Mouse (Mus musculus) 416B (cell line): ENCODE results near the gene Trip12.

Experiments
- DNase-seq: peaks from one replicate; pipeline ENCODE4 v3.0.0; 2011; ENCODE audit warnings: low read depth

Gene Trip12

DNA sequence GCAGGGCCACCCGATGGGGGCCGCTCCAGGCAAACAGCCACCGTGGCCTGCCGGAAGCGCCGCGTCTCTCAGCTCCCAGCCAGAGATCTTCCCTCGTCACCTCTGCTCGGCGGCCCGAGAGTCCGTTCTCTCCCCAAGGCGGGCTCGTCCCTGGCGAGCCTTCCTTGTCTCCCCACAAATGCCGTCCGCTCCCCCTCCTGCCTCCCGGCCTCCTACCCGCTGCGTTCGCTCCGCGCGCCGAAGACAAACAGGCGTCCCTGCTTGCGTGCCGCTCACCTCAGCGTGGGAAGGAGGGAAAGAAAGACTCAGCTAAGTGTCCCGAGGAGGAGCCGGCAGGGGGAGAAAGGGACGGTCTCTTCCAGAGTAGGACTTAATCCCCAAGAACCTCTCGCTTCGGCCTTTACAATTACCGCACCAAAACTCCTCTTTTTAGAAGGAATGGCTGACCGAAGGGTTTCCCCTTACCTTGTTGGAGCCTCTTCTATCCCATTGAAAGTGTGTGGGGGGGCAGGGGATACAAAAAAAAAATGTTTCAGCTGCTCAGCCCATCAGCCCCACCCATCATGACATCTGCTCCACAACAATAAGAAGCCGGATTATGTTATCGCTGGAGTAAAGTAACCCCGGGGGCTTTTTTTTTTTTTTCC lies at the start of gene Trip12:
Trip12 (minus strand) TSS at position 499 of the 647 bp plus-strand sequence.
- peak; percentile 54 for DNase-seq

GRCm38 (mm10) chr1:84890005-84890393 lies 49.7 kb upstream of the Trip12 start:
- no peak for DNase-seq

DNA sequence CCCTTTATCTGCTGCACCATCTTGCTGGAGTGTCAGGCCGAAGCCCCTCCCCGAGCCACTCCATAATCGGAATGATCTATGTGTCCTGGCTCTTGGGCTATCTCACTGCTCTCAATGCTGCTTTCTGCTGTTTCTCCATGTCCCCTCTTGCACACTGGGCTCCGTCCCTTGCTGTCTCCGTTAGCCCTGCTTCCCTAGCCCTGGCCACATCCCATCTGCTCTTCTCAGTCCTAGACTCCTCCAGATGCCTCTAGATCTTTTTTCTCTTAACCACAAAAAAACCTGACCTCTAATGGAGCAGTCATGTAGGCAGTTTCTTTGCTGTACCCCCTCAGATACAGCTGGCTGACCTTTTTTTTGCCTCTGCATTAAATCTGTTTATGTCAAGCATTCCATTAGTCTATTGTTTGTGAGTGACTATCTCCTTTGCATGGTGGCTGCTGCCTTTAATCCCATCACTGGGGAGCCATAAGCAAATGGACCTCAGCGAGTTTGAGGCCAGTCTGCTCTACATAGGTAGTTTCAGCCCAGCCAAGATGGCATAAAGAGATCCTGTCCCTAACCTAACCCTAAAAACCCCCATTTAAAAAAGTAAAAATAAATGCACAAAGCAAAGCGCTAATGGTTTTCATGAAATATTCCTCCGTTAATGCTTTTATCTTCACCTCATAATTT lies 49.2 kb upstream of the Trip12 start:
- no peak for DNase-seq

DNA sequence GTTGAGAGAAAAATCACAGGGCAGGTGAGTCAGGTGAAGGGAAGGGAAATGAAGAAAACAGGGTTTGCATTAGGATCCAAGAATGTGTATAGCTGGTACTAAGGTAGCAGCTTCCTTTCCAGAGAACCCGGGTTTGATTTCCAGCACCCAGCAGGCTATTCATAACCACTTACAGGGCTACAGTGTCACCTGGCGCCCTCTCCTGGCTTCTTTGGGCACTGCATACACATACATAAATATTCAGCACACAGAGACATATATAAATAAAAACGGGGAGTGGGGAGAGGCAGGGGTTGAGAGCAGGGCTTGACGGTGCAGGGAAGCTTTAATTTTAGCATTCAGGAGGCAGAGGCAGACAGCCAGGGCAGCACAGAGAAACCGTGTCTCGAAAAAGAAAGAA lies 45.6 kb upstream of the Trip12 start:
- DNase-seq = peak; percentile 22

- peak; percentile 61 for DNase-seq
Observed at GRCm38 (mm10) chr1:84885174-84885573, 44.9 kb upstream of the Trip12 start.

GRCm38 (mm10) chr1:84883889-84884288 lies 43.6 kb upstream of the Trip12 start:
- no peak for DNase-seq

DNA sequence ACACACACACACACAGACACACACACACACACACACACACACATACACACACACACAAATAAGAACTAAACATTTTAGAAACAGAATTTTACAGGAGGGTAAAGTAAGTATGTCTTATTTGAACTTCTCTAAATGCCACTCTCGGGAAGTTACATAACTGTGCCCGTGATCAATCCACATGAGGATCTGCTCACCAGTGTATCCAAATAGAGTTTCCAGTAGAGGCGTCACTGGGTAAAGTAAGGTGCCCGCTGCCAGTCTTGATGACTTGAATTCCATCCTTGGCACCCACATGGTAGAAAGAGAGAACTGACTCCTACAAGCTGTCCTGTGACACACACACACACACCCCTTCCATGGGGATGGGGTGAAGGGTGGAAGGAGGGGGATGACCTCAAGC lies 42.6 kb upstream of the Trip12 start:
- no peak for DNase-seq

DNA sequence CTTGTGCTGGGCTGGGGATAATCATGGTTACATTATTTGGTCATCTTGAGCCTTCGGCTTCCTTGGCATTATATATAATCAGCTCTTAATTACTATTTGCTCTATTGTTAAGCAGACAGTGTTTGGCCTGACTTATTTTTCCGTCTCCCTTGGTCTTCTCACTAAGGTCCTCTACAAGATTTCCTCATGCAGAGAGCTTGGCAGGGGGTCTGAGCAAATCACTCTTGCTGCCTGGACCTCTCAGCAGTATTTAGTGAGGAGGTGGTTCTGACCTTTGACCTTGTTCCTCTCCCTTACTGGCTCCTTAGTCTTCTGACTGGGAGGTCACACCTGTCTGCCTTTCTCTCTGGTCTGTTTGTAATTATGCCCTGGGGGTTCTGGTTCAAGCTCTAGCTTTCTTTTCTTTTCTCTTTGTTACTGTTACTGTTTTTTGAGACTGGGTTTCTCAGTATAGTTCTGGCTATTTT lies 41.8 kb upstream of the Trip12 start:
- no peak for DNase-seq

GRCm38 (mm10) chr1:84881248-84882065 lies 41.1 kb upstream of the Trip12 start:
- DNase-seq = peak; percentile 86

- no peak for DNase-seq
Observed at GRCm38 (mm10) chr1:84879571-84880120, 39.3 kb upstream of the Trip12 start.

DNA sequence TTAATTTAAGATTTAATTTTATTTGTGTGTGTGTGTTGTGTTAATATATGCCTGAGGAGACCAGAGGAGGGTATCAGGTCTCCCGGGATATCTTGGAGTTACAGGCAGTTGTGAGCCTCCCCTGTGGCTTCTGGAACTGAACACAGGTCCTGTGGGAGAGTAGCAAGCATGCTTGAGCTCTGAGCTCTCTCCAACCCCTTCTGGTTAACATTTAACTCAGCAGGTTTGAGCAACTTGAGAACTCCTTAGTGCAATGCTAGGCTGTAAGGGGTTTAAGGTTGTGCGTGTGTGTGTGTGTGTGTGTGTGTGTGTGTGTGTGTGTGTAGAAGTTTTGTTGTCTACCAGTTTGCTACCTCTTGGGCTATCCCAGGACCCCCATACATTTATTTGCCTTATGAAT lies 37.3 kb upstream of the Trip12 start:
- no peak for DNase-seq

DNA sequence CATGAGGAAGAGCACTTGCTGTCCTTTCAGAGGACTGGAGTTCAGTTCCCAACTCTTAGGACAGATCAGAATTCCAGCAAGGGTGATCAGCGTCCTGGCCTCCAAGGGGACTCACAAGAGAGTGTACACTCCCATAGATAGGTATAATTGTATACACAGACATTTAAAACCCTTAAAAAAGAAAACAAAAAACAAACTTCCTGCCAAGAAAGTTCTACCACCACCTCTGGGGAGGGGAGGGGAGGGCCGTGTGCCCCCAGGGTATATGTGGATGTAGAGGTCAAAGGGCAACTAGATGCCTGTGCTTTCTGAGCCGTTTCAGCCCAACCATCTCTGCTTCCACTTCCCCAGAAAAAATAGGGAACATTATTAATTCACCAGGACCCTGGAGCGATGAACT lies 32.6 kb upstream of the Trip12 start:
- no peak for DNase-seq

GRCm38 (mm10) chr1:84872105-84872504 lies 31.8 kb upstream of the Trip12 start:
- DNase-seq = no peak

GRCm38 (mm10) chr1:84871131-84871530 lies 30.8 kb upstream of the Trip12 start:
- no peak for DNase-seq

DNA sequence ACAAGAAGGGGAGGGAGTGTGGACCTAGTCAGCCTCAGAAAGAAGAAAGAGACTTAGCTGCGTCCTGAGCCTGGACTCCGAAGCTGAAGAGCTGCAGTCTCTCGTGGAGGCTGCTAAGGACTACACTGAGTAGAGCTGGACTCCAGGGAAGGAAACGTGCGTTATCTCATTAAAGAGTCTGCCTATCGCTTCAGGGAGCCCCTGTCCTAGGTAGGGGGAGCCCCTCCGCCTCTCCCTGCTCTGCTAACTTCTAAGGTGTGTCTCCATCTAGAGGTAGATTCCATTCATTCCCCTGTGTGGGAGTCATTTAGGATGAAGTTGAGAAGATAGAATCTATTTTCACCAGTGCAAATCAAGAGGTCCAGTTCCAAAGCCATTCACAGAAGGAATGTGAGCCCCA lies 29.2 kb upstream of the Trip12 start:
- no peak for DNase-seq

DNA sequence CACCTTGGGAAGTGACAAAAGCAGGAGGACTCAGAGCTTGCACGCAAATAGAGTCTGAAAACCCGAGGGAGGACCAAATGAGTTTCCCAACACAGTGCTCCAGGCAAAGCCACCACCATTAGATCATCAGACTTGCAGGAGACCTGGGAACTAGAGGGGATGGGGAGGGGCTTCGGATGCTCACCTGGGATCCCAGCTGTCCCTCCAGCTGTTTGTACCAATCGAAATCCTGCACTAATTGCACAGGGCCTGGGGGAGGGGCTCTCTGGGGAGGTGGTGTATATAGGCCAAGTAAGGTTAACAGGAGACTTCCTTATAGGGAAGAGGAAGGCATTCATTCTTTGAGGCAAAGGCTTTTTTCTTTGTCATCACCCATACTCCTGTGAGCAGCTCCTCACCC lies 28.5 kb upstream of the Trip12 start:
- no peak for DNase-seq

- DNase-seq = no peak
Observed at GRCm38 (mm10) chr1:84868311-84868710, 28.0 kb upstream of the Trip12 start.

- peak; percentile 21 for DNase-seq
Observed at GRCm38 (mm10) chr1:84866706-84867230, 26.5 kb upstream of the Trip12 start.

DNA sequence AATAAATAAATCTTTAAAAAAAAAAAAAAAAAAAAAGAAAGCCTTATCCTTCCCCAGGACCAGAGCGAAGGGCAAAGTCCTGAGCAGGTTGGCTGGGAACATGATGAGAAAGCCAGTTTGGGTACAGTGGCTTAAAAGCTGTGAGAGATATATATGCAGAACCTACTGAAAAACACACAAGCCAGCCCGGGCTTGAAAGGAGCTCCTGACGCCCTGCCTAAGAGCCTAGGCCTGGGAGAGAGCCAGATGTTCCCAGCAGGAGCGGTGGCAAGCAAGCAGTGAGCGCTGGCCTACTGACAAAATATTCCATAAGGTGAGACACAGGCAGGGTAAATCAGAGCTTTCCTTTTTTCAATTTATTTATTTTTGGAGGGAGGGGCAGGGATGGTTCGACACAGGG lies 25.9 kb upstream of the Trip12 start:
- no peak for DNase-seq

DNA sequence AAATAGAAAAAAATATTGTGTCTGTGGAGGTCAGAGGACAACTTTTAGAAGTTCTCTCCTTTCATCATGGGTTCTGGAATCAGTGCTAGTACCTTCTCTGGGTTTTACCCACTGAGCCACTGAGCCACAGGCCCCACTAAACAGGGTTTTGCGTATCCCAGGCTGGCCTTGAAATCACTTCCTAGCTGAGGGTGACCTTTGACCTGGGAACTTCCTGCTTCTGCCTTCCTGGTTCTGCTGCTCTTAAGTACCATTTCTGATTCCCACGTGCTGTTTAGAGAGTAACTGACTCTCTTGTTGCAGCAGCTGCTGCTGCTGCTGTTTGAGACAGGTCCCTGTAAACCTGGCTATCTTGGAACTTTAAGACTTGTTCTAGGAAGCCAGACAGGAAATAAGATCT lies 24.3 kb upstream of the Trip12 start:
- DNase-seq = peak; percentile 41

- DNase-seq = no peak
Observed at GRCm38 (mm10) chr1:84861255-84861630, 20.9 kb upstream of the Trip12 start.
